Mouse (Mus musculus) NIH3T3 (cell line): Measurements from ENCODE around the gene Acer3.
A peak's percentile ranks its signal among the peaks of the same experiment; 100 is the strongest.

Experiments
- DNase-seq: peaks from one replicate; pipeline ENCODE4 v3.0.0-alpha.2; 2012; ENCODE audit warnings: low read depth

Acer3 gene

GRCm38 (mm10) chr7:98321083-98321482 is at the start of gene Acer3:
Gene Acer3, minus strand, starts transcription at chr7:98321208.
- DNase-seq: no peak

DNA sequence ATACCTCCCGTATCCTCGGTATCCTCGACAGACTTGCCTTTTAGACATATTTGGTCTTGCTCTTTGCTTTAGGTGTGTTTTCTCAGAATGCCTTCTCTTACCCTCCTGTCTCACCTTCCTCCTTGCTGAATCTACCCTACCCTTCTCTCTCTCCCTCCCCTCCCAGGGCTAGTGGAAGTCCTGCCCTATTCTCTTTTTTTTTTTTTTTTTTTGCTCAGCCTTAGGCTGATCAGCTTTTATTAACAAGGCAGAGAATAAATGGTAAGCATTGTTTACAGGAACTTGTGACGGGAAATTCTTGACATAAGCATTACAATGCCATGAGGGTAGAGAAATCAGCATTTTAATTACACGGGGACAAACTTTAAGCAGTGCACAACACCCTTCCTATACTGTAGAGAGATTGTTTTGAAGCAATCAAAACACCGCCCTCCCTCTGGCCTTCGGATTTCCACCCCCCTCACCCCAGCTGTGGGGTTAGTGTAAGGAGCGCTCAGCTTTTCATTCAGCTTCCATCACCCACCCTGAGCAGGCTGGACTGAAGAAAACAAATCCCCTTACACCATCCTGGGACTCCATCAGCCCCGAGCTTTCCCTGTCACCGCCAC is 48.9 kb upstream of the Acer3 start:
- DNase-seq: no peak

GRCm38 (mm10) chr7:98361662-98362061 is 40.7 kb upstream of the Acer3 start:
- no peak for DNase-seq

GRCm38 (mm10) chr7:98361063-98361652 is 40.1 kb upstream of the Acer3 start, which contains the start of gene Tsku:
Gene Tsku, minus strand, starts transcription at chr7:98361328.
- DNase-seq: peak; percentile 96

DNA sequence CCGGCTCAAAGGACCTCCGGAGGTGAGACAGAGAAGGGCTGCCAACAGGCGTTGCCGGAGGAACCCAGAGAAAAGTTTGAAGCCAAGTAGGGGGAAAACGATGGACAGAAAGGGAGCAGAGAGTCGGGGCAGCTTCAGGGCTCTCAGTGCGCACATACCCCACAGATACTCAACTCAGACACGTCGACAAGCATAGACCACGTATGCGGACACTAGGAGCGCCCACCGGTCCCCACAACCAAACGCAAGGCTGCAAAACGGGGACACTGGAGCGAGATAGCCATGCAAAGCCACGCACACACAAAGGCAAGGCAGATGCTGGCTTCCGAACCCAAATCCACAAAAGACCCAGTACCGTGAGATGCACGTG is 39.6 kb upstream of the Acer3 start:
- DNase-seq: no peak

DNA sequence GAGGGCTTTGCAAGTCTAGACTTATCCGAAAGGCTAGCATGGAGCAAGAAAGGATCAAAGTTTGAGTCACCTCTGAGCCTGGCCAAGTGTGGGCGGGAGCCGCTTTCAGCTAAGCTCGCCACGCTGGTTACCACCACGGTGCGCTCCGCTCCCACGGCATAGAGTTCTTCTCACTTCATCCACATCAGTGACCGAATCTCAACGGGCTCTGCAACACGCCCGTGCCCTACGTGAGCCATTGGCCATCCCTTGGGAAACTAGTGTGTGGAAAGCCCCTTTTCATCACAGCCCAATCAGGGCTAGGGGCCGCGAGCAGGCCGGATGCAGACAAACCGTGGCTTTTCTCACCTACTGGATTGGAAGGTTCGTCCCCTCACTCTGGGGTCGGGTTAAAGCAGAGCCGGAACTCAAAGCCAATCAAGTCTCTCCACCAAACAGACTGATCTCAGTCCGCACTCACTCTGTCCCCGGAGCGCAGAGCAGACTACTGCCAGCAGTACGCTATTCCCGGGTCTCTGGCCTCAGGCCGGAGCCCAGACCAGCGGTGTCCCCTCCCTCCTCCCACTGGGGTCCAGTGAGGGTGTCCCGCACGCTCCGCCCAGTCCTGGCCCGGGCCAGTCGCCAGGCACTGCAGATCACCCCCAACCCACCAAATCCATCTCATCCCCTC is 39.1 kb upstream of the Acer3 start:
- peak; percentile 64 for DNase-seq

DNA sequence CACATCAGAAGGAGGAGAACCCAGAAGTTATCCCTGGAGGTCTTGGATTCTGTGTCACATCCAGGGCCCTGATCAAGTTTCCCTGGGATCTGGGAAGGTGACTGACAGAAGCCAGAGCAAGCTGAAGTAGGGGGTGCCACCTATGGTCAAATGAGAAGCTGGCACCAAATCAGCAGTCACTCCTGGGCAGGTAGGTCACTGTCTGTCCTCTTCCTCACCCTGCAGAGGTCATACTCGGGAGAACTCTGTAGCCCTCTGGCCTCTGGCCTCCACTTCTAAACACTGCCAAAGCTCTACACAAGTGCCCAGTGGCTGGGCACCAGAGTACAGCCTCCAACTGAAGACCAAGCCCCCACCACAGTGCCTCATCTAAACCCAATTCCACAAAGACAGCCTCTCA is 37.0 kb upstream of the Acer3 start:
- no peak for DNase-seq

DNA sequence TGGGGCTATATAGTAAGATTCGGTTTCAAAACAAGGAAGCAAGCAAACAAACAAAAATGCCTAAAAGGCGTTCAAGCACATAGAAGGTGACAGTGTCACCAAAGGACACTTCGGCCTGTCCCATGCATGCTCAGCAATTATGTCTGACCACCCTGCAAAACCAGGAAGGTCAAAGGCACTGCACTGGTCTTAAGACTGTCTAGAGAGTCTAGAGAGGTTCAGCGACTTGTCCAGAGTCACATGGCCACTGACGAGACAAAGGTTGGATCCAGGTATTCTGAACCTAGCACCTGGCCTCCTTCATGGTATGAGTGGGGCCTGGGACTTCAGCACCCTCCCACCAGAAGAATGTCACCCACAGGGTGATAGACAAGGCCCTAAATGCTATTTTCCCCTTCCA is 36.3 kb upstream of the Acer3 start:
- DNase-seq: no peak

GRCm38 (mm10) chr7:98354921-98355310 is 33.9 kb upstream of the Acer3 start:
- peak; percentile 37 for DNase-seq

DNA sequence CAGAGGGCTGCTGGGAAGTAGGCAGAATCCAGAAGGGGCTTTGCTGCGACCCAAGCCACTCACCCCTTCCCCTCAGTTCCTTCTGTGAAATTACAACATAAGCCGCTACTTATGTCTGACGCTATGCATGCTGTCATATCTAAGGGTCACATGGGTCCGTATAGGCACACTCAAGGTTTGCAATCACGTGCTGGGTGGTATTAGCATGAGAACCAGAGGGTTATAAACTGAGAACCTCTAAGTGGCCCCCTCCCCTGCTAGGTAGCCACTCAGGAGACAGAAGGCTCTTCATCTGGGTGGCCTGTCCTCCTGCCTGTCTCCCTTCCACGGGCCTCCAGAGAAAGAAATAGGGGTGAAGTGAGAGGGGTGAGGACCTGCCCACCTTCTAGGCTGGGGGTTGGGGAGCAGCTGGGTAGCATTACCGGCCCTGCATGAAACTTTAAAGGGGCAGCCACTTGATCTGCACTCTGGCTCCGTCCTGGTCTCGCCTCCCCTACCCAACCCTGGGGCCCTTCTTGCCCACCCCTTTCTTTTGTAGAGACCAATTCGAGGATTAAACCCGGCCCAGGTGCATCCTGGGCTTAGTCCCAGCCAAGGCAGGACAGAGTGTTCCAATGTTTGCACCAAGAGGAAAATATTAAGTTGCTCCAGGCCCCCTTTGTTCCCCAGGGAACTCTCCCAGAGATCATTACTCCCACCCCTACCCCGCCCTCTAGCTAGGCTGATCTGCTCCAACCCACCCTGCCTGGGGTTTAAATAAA is 33.3 kb upstream of the Acer3 start:
- no peak for DNase-seq

DNA sequence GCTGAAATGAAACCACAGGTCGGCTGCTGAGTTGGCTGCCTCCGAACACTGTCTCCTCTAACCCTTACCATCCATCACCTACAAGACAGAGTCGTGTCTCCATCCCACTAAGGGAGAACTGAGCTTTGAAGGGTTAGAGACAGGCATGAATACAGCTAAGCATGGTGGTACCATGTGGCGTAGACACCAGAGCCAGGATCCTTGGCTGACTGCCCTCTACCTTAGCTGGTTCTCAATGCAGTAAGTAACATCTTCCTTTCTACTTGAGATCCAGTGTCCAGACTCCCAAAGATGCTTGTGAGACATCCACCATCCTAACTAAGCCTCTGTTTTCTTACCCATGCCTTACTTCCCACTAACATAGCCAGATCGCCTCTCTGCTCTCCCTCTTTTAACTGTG is 32.6 kb upstream of the Acer3 start:
- no peak for DNase-seq

DNA sequence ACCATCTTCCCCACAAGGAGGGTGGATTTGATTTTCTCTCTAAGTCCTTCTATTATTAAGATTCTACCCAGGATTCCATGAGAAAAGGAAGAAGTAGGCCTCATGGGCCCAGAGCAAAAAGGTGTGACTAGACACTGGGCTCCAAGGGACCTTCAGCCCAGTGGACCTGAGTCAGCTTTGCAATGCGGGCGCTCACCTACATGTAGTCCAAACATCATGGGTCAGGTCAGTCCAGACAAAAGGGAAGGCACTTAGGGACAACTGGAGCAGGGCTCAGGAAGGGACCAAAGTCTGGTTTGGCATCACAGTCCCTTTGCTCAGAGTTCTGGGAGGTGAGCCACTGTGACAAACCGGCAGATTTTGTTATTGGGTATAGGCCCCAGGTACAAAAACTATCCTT is 30.5 kb upstream of the Acer3 start:
- no peak for DNase-seq

DNA sequence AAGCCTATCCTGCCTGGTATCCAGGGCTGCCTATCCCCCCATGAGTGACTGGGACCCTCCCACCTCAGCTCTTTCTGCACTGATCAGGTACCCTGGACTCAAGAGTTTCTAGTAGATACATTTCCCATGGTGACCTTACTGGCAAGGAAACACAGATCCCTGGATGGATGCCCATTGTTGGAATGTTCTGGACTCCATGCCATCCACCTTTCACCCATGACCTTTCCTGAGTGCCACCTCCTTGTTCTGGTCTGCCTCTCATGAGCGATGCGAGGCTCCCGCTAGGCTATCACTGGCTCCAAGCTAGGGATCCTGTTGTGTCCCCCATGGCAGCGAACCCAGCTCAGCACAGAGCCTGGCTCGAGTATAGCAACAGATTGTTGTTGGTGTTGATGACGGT is 28.8 kb upstream of the Acer3 start:
- no peak for DNase-seq

- peak; percentile 89 for DNase-seq
Measured at GRCm38 (mm10) chr7:98349096-98349495, 28.1 kb upstream of the Acer3 start.

DNA sequence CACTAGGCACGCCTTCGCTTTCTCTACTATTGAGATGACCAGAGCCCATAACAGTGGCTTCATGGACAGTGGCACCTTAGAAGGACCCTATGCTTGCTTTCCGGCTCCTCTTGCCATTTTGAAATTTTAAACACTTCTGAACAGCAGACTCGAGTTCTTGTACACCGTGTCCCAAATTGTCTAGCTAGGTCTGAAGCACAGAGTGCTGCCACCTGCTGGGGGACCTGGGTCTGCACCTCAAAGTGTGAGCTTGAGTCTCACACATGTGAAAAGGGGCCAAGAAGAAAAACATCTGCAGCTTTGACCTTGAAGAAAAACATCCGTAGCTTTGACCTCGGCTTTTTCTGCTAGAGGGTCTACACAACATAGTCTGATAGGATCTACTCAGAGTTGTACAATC is 27.0 kb upstream of the Acer3 start:
- DNase-seq: peak; percentile 78

DNA sequence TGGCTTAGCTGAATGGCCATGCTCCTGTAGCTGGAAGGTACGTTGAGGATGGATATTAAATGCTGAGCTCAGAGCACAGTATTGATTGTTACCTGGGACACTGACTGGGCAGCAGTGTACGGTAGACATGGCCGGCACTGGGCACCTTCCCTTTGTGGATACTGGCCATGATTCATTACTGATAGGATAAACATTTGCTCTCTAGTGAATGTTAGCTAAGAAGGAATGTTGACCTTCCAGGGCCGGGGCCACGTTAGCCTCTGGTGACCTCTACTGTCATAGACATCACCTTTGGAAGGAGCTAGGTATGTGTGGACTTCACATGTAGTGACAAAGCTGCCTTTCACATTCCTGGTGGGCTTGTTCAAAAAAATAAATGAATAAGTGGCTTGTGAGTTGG is 26.5 kb upstream of the Acer3 start:
- no peak for DNase-seq

DNA sequence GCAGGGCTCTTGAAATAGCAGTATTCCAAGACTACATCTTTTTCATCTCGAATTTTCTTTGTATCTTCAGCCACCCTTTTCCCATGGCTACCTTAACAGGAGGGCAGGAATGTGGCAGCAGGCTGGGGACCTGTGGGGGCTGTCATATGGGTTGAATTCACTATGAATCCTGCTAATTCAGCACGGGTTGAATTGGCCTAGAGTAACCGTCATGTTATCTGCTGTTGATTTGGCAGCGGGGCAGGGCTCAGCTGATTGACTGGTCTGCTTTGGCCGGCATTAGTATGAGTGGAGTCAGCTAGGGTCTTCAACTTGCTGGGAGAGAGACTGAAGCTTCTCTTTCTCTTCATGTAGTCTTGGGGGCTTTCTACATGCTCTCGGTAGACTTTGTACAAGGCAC is 24.0 kb upstream of the Acer3 start:
- DNase-seq: no peak

DNA sequence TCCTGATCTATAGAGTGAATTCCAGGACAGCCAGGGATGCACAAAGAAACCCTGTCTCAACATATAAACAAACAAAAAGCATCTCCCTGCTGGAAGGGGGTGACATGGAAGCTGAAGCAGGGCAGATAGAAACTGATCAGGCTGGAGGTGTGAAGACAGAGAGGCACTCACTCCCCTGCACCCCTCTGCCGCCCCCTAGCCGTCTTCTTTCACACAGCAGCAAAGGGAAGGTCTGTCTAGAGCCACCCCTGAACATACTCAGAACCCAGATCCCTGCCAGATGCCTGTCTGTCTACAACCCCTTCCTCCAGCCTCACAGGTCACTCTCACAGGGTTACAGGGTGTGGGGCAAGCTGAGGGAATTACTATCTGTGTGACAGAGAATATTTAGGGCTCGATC is 23.4 kb upstream of the Acer3 start:
- peak; percentile 64 for DNase-seq

GRCm38 (mm10) chr7:98342249-98342648 is 21.2 kb upstream of the Acer3 start:
- peak; percentile 34 for DNase-seq

GRCm38 (mm10) chr7:98341475-98341874 is 20.5 kb upstream of the Acer3 start:
- peak; percentile 93 for DNase-seq

DNA sequence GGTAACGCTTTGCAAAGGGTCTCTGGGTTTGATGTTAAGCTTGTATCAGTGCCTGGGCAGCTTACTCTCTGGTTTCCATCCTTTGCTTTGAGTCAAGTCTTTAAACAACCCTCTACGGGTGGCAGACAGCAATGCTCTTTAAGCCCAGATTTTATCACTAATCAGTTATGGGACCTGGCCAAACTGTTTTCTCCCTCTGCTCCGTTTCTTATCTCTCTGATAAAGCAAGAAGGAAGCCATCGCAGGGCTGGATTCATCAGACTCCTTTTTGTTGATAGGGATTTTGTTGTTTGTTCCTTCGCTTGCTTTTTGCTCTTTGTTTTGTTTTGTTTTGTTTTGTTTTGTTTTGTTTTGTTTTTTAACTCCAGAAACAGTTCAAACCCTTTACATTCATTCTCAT is 19.3 kb upstream of the Acer3 start:
- DNase-seq: no peak

GRCm38 (mm10) chr7:98333987-98334386 is 13.0 kb upstream of the Acer3 start:
- DNase-seq: no peak

DNA sequence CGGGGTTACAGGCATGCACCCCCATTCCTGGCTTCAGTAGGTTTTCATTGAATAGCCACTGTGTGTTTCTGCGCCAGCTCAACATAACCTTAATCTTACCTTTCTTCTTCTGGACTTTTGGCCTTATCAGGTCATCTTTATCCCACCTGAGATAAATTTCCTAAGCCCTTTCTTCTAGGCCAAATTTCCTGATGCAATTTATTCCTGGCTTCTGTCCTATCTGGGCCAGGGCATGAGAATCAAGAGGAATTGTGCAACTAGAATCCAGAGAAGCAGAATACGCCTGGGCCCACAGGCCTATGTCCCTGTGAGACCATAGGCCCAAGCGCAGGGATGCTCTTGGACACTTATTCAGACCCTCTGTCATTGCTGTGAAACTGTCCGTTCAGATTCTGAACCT is 12.5 kb upstream of the Acer3 start:
- no peak for DNase-seq
